Mouse (Mus musculus): ENCODE measurements around the gene Prkar1b. TPM values are rescaled to one million over a fixed set of nuclear protein-coding genes. Genes with fewer than 3 reads are reported as not detected.
A peak's percentile ranks its signal among the peaks of the same experiment; 100 is the strongest.

Gene Prkar1b
- polyA plus RNA-seq, 1 experiment from 2014 or later, result 179 TPM

DNA sequence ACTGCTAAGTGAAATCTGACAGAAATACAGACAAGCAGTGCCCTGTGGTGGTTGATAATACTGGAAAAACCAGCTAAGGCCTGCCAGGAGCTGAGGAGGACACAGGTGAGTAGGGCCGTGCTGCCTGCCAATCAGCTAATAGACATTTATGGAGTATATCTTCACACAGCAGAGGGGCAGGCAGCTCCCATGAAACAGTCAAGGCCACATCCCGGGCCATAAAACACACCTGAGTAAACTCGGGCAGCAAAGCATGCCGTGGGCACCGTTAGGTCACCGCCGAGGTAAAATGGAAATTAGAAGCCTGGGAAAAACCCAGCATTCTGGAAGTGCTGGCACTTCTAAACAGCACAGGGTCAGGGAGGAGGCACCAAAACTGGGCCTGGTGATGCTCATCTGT lies 75.8 kb downstream of the Prkar1b start:
- Histone ChIP-seq H3K4me2 (no peak overlapping the region), H3K4me3 (no peak overlapping the region), H3K9me3 (no peaks in the 10 kb centered on the region), H3K9ac (no peak overlapping the region), H3K27me3 (no peaks in the 10 kb centered on the region), H3K27ac (no peak overlapping the region), H3K4me1 (replicated peaks) (peaks cover 33% of the 10 kb centered on the region), H3K36me3 (no peaks in the 10 kb centered on the region)
- WGBS, result 92% methylated on average over 7 of the region's 7 CpGs
- ATAC-seq (ENCODE audit: low FRiP score), result no peak

DNA sequence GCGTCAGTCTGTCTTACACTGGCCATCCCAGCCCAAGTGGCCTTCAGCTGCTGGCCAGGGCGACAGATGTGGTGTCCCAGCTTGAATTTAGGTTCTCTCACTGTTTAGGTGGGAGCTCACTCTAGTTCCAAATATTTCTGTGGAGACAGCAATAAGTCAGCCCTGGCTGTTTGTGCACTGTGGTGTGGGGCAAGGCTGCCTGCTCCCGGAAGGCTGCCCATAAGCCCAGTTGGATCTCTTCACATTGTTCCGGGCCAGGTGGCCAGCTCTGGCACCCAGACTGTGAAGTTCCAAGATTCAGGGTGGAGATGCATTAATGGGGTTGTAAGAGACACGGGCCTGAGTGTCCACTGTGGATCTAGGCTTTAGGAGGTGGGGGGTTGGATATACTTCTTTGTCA lies 76.9 kb downstream of the Prkar1b start:
- no peak overlapping the region for H3K9ac ChIP-seq
- H3K4me2 ChIP-seq, result no peak overlapping the region
- no peaks in the 10 kb centered on the region for H3K9me3 ChIP-seq
- no peaks in the 10 kb centered on the region for H3K36me3 ChIP-seq
- no peak overlapping the region for H3K4me3 ChIP-seq
- WGBS, result 87% methylated on average over 5 of the region's 5 CpGs
- peaks cover 25% of the 10 kb centered on the region for H3K4me1 ChIP-seq (replicated peaks)
- no peak overlapping the region for H3K27ac ChIP-seq
- no peak for ATAC-seq (ENCODE audit: low FRiP score)
- H3K27me3 ChIP-seq, result no peaks in the 10 kb centered on the region

DNA sequence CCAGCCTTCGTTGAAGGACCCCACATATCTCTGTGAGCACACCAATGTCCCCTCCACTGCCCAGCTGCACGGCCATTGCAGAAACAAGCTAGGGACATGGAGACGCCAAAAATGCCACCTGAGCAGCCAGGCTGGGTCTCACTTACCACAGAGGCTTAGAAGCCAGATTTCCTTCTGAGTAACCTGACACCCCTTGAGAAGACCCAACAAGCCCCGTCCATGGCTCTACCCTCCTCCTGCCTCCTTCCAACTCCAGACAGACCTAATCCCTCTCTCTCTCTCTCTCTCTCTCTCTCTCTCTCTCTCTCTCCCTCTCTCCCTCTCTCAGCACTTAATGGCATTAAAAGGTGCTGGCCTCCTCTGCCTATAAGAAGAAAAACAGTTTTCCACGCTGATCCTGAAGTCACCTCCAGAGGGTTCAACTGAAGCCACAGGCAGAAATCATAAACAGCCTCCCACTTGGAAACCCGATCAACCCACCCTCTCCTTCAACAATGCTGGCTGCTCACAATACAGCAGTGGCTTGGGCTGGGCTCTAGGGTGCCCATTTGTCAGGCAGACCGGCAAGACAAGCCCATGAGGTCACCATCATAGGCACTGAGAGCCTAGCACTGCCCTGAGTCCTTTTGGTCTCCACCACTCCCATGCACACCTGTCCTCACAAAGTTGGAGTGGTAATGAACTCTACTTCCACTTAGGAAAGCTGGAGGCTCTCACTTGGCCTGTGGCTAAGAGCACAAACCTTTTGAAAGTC lies 82.8 kb downstream of the Prkar1b start:
- Histone ChIP-seq H3K4me3 (no peak overlapping the region), H3K9ac (no peak overlapping the region), H3K4me2 (no peak overlapping the region), H3K27ac (no peak overlapping the region), H3K9me3 (no peaks in the 10 kb centered on the region), H3K4me1 (replicated peaks) (no peaks in the 10 kb centered on the region), H3K27me3 (no peaks in the 10 kb centered on the region), H3K36me3 (peaks cover 4% of the 10 kb centered on the region; the same call in 1 of the 2 replicates)
- 53% methylated on average over 7 of the region's 7 CpGs for WGBS
- no peak for ATAC-seq (ENCODE audit: low FRiP score)

DNA sequence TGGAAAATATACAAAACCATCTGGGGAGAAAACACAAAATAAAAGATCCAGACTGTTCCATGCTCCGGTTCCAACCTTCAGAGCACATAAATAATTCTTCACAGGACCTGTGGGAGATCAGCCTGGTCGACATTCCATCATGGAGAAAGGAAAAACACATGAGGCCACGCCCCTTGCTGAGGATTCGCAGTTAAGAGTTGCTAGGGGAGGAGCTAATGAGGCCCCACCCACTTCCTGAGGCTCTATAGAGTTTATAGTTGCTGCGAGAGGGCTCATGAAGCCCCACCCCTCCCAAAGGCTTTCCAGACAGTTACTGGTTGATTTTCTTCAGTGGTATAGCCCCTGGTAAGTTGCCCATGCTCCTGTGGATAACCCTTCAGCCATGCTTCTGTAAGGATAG lies 85.2 kb downstream of the Prkar1b start:
- ATAC-seq (ENCODE audit: low FRiP score), result no peak
- WGBS, result 71% methylated on average over 5 of the region's 5 CpGs

DNA sequence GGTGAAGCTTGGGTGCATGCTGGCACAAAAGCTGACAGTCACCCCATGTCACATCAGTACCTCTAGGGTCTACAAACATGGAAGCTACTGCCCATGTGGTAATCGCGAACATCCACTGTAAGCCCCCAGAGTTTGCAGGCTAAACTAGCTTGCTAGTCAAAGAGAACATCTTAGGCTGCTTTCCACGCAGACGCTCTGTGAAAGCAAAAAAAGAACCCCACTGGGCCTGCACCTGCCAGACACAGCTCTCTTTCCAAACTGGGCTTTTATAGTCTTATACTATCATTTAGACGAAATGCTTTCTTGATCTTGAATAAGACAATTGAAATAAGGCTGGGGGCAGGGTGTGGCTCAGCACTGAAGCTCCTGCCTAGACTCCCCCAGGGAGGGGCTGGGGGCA lies 88.1 kb downstream of the Prkar1b start:
- no peak overlapping the region for H3K27ac ChIP-seq
- ATAC-seq (ENCODE audit: low FRiP score), result no peak
- 74% methylated on average over 5 of the region's 5 CpGs for WGBS
- no peaks in the 10 kb centered on the region for H3K9me3 ChIP-seq
- H3K9ac ChIP-seq, result no peak overlapping the region
- no peak overlapping the region for H3K4me2 ChIP-seq
- H3K4me3 ChIP-seq, result no peak overlapping the region
- H3K27me3 ChIP-seq, result no peaks in the 10 kb centered on the region
- 0 out of 2 replicates have a peak, but pooled peaks cover 5% of the 10 kb centered on the region for H3K4me1 ChIP-seq (replicated peaks)
- peaks cover 6% of the 10 kb centered on the region; the same call in 1 of the 2 replicates for H3K36me3 ChIP-seq

More for the DNA sequence above, 85.2 kb downstream of the Prkar1b start:
- no peak overlapping the region for H3K4me2 ChIP-seq
- H3K4me1 ChIP-seq (replicated peaks), result 0 out of 2 replicates have a peak, but pooled peaks cover 5% of the 10 kb centered on the region
- no peaks in the 10 kb centered on the region for H3K9me3 ChIP-seq
- no peak overlapping the region for H3K4me3 ChIP-seq
- H3K27ac ChIP-seq, result no peak overlapping the region
- H3K27me3 ChIP-seq, result no peaks in the 10 kb centered on the region
- peaks cover 6% of the 10 kb centered on the region; the same call in 1 of the 2 replicates for H3K36me3 ChIP-seq
- no peak overlapping the region for H3K9ac ChIP-seq

DNA sequence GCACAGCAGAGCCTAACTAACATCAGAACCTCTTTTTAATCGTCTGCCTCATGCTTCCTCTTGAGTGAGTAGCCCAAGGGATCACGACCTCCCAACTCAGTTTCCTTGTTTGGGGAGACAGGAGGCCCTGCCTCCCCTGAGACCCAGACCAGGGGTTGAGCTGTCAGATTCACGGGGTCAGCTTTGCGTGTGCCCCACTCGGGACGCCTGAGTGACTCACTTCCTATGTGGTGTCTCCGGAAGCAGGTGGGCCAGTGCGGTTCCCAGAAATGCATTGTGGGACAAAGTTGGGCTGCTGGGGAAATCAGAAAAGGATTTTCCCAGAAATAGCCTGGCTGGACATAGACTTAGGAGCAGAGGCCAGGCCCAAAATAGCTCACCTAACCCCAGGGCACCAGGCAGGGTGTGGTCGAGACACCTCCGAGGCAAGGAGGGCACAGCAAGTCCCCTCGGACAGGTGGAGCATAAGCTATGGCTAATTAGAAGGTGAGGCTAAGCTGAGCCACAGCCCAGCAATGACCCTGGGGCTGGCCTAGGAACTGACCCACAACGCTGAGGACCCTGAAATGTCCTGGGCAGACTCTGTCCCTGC lies 89.2 kb downstream of the Prkar1b start:
- Histone ChIP-seq H3K27me3 (no peaks in the 10 kb centered on the region), H3K9ac (no peak overlapping the region), H3K4me3 (no peak overlapping the region), H3K36me3 (peaks cover 6% of the 10 kb centered on the region; the same call in 1 of the 2 replicates), H3K9me3 (no peaks in the 10 kb centered on the region), H3K27ac (no peak overlapping the region), H3K4me1 (replicated peaks) (0 out of 2 replicates have a peak, but pooled peaks cover 5% of the 10 kb centered on the region), H3K4me2 (no peak overlapping the region)
- no peak for ATAC-seq (ENCODE audit: low FRiP score)
- 81% methylated on average over 12 of the region's 12 CpGs for WGBS

DNA sequence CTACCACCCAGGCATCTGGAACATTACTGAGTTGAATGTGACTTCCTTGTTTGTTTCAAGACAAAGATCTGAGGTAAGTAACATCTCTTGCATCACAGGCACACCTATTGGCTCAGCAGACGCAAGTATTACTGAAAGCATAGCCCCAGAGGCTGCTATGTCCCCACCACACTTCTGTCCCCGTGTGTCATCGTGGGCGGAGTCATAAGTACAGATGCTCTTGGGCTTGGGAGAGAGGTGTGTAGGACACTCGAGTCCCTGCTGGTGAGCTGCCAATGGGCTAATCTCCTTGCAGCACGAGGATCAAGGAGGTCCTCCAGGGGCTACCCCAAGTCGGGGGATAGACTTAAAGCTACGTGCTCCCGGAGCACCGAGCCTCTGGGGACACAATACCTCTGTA lies 96.6 kb downstream of the Prkar1b start:
- Histone ChIP-seq H3K4me2 (no peak overlapping the region), H3K36me3 (peaks cover 31% of the 10 kb centered on the region), H3K4me1 (replicated peaks) (peaks cover 12% of the 10 kb centered on the region), H3K27ac (no peak overlapping the region), H3K4me3 (no peak overlapping the region), H3K27me3 (no peaks in the 10 kb centered on the region), H3K9me3 (no peaks in the 10 kb centered on the region), H3K9ac (no peak overlapping the region)
- WGBS, result 91% methylated on average over 10 of the region's 10 CpGs
- no peak for ATAC-seq (ENCODE audit: low FRiP score)

DNA sequence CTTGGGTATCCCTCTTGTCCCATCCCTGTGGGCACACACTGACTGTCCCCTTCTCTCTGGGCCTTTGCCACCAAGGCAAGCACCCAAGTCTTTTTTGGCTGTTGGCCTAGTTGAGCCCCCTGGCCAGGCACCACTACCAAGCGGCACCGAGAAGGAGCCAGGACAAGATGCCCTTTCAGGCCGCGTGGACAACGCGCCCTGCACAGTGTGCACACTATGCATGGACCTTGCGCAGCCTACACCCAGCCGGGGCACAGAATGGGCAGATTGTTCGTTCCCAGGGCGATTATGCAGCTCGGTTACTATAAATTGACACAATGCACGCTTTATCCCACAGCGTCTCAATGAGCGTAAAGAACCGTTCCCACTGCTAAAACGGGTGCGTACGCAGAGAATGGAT lies 98.5 kb downstream of the Prkar1b start:
- H3K4me2 ChIP-seq, result no peak overlapping the region
- peaks cover 23% of the 10 kb centered on the region for H3K4me1 ChIP-seq (replicated peaks)
- WGBS, result 57% methylated on average over 18 of the region's 18 CpGs
- no peaks in the 10 kb centered on the region for H3K27me3 ChIP-seq
- no peak overlapping the region for H3K27ac ChIP-seq
- no peak overlapping the region for H3K4me3 ChIP-seq
- no peaks in the 10 kb centered on the region for H3K9me3 ChIP-seq
- H3K9ac ChIP-seq, result no peak overlapping the region
- H3K36me3 ChIP-seq, result peaks cover 35% of the 10 kb centered on the region
- peak; percentile 28; the same call in 1 of the 2 replicates for ATAC-seq (ENCODE audit: low FRiP score)

DNA sequence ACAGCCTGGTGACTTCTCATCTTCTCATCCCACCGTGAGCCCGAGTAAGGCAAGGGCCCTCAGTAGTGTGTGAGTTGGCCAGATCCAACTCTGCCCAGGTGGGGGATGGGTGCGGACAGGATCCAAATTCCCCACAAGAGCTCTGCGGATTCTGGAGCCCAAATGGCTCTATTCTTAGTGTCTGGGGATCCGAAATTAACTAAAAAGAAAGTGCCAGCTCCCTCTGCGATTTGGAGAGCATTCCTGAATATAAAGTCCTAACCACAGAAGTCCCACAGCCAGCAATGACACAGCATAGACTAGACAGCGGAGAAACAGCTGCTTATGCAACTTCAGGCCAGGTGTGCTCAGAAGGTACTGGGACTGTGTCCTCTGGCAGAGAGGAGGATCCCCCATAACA lies 100.4 kb downstream of the Prkar1b start:
- no peaks in the 10 kb centered on the region for H3K9me3 ChIP-seq
- no peak overlapping the region for H3K9ac ChIP-seq
- H3K36me3 ChIP-seq, result peaks cover 46% of the 10 kb centered on the region
- no peak overlapping the region for H3K27ac ChIP-seq
- ATAC-seq (ENCODE audit: low FRiP score), result no peak
- WGBS, result 89% methylated on average over 7 of the region's 7 CpGs
- no peak overlapping the region for H3K4me2 ChIP-seq
- H3K27me3 ChIP-seq, result no peaks in the 10 kb centered on the region
- H3K4me1 ChIP-seq (replicated peaks), result peaks cover 23% of the 10 kb centered on the region
- no peak overlapping the region for H3K4me3 ChIP-seq

DNA sequence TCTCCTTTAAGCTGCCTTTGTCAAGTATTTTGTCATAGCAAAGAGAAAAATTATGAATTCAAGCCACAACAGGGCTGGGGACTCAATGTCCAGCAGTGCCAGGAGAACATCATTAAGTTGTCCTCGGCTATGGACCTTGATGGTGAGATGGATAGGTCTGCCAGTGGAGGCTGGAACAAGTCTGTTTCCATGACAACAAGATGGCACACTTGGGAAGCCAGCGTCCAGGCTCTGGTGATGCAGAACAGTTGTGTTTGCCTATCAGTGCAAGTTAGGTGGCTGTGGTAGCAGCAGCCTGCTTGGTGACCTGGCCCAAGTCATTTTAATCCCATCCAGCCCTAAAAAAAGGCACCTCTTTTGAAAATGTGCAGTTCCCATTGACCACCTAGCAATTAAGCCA lies 102.6 kb downstream of the Prkar1b start:
- Histone ChIP-seq H3K27ac (peak overlapping the region; percentile 24; the same call in 1 of the 2 replicates), H3K4me3 (no peak overlapping the region), H3K4me2 (no peak overlapping the region), H3K4me1 (replicated peaks) (peaks cover 22% of the 10 kb centered on the region), H3K27me3 (no peaks in the 10 kb centered on the region), H3K9me3 (no peaks in the 10 kb centered on the region), H3K9ac (no peak overlapping the region), H3K36me3 (peaks cover 54% of the 10 kb centered on the region)
- no peak for ATAC-seq (ENCODE audit: low FRiP score)
- WGBS, result 26% methylated on average over 2 of the region's 2 CpGs

DNA sequence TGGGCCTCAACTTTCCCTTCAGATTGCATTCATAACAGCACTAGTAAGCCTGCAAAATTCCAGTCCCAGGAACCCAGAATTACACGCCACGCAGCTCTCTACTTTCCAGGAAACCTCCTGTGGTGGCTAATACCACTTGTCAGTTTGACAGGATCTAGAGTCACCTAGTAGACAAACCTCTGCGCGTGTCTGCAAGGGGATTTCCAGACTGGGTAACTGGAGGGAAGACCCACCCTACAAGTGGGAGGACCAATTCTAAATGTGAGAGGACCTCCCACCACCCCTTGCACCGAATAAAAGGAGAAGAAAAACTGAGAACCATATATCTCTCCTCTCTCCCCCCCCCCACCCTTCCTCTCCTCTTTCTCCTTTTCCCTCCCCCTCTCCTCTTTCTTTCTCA lies 103.2 kb downstream of the Prkar1b start:
- no peak overlapping the region for H3K4me2 ChIP-seq
- H3K27ac ChIP-seq, result no peak overlapping the region
- H3K4me3 ChIP-seq, result no peak overlapping the region
- ATAC-seq (ENCODE audit: low FRiP score), result no peak
- no peak overlapping the region for H3K9ac ChIP-seq
- no peaks in the 10 kb centered on the region for H3K27me3 ChIP-seq
- peaks cover 60% of the 10 kb centered on the region for H3K36me3 ChIP-seq
- H3K9me3 ChIP-seq, result no peaks in the 10 kb centered on the region
- peaks cover 17% of the 10 kb centered on the region for H3K4me1 ChIP-seq (replicated peaks)
- WGBS, result 79% methylated on average over 5 of the region's 5 CpGs

DNA sequence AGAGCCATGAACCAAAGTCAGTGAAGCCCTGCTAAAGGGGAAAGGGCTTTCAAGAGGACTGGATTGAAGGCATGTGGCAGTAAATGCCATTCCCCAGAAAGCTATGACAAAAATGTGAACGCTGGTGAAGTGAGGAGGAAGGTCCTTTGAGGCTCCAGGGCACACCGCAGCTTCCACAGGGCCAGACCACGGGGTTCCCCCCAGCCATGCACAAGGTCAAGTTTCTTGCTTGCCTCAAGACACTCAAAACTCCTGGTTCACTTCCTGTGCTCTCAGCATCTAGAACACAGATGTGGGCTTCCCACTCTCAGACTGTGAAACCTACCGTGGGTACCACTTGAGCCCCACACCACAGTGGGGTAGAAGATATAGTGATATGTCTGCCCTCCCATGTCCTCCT lies 106.3 kb downstream of the Prkar1b start:
- no peak overlapping the region for H3K4me2 ChIP-seq
- no peak overlapping the region for H3K9ac ChIP-seq
- no peak overlapping the region for H3K4me3 ChIP-seq
- no peaks in the 10 kb centered on the region for H3K9me3 ChIP-seq
- peaks cover 11% of the 10 kb centered on the region for H3K4me1 ChIP-seq (replicated peaks)
- H3K27ac ChIP-seq, result no peak overlapping the region
- ATAC-seq (ENCODE audit: low FRiP score), result no peak
- WGBS, result 77% methylated on average over 4 of the region's 4 CpGs
- no peaks in the 10 kb centered on the region for H3K27me3 ChIP-seq
- H3K36me3 ChIP-seq, result peaks cover 42% of the 10 kb centered on the region

DNA sequence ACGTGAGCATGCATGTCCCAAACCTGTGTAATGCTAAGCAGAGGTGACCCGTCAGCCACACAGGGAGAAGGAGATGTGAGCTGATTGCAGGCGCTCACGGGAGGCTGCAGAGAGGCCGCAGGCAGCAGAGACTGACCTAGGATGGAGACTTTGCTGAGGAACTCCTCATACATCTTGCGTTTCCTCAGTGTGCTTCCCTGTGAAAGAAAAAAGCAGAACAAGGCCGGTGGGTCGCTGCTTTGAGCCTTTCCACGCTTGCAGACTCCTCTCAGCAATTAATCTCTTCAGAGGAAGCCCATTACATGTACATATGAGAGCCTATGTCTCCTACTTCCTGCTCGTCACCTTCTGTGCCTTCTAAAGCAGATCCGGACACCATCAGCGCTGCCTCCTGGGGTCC lies 107.5 kb downstream of the Prkar1b start:
- no peak for ATAC-seq (ENCODE audit: low FRiP score)
- no peak overlapping the region for H3K27ac ChIP-seq
- WGBS, result 78% methylated on average over 12 of the region's 12 CpGs

More for the DNA sequence above, 107.5 kb downstream of the Prkar1b start:
- H3K9ac ChIP-seq, result no peak overlapping the region
- H3K9me3 ChIP-seq, result no peaks in the 10 kb centered on the region
- peaks cover 36% of the 10 kb centered on the region for H3K36me3 ChIP-seq
- H3K4me3 ChIP-seq, result no peak overlapping the region
- no peak overlapping the region for H3K4me2 ChIP-seq
- peaks cover 4% of the 10 kb centered on the region for H3K4me1 ChIP-seq (replicated peaks)
- H3K27me3 ChIP-seq, result no peaks in the 10 kb centered on the region

Data from hindbrain, embryonic 13.5 days (tissue).